Mouse (Mus musculus): ENCODE results near the gene Tcf7l1. TPM values are rescaled to one million over a fixed set of nuclear protein-coding genes. Genes with fewer than 3 reads are reported as not detected.

Tcf7l1 gene
- polyA plus RNA-seq, 1 experiment from 2014 or later, result 38.2 TPM

DNA sequence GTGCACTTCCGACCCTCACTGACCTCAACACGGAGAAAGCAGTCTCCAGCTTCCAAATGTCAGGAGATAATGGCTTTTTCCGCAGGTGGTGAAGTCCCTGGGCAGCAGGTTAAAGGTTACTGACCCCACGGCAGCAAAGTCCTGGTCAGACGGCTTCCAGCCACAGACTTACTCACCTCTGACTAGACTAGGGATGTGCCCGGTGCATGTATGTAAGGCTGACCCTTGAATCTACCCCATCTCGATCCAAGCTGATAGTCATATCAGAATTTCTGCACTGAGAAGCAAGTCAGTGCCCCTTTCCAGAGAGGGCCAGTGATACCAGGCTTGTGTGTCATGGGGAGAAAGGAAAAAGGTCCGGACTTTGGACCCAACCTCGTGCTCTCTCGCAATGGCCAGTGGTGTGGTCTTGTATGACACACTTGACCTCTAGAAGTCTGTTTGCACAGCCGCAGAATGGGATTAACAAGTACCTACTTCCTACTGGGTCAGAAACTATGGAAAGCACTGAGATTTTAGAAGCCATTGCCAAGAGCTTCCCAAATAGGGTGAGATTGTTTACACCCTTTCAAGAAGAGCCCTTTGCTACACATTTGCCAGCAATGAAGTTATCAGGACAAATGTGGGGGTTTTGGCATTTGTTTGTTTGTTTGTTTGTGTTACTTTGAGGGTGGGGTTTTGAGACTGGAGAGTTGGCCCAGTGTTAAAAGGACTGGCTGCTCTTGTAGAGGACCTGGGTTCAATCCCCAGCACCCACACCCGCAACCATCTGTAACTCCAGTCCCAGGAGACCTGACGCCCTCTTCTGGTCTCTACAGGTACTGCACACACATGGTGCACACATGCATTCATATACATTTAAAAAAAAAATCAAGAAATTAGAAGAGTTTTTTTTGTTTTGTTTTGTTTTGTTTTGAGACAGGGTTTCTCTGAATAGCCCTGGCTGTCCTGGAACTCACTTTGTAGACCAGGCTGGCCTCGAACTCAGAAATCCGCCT is 10.0 kb downstream of the Tcf7l1 start:
- Histone ChIP-seq H3K27me3 (no peaks in the 10 kb centered on the region), H3K4me2 (no peak overlapping the region), H3K36me3 (peaks cover 66% of the 10 kb centered on the region), H3K9ac (no peak overlapping the region), H3K27ac (no peak overlapping the region), H3K4me3 (replicated peaks) (no peak overlapping the region), H3K9me3 (replicated peaks) (no peaks in the 10 kb centered on the region), H3K4me1 (peaks cover 34% of the 10 kb centered on the region)
- 80% methylated on average over 15 of the region's 15 CpGs for WGBS
- ATAC-seq (replicated peaks; ENCODE audit: low FRiP score), result no peak

DNA sequence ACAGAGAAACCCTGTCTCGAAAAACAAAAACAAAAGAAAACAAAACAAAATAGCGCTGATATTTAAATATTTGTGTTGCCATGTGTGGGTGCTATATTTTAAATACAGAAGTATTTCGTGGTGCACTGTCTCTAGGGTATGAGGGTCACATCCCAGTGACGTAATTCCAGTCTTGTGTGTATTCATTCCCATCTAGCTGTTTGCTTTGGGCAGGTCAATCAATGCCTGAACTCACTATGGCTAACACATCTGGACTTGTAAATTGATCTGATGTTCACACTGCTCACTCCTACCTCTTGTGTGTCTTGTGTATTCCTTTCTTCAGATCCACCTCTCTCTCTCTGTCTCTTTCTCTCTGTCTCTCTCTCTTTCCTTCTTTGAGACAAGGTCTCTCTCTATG is 11.8 kb downstream of the Tcf7l1 start:
- Histone ChIP-seq H3K36me3 (peaks cover 55% of the 10 kb centered on the region), H3K4me3 (replicated peaks) (no peak overlapping the region), H3K4me1 (peaks cover 29% of the 10 kb centered on the region), H3K4me2 (no peak overlapping the region), H3K9me3 (replicated peaks) (no peaks in the 10 kb centered on the region), H3K27ac (no peak overlapping the region), H3K9ac (no peak overlapping the region), H3K27me3 (no peaks in the 10 kb centered on the region)
- no peak for ATAC-seq (replicated peaks; ENCODE audit: low FRiP score)
- WGBS, result 76% methylated on average over 4 of the region's 4 CpGs

DNA sequence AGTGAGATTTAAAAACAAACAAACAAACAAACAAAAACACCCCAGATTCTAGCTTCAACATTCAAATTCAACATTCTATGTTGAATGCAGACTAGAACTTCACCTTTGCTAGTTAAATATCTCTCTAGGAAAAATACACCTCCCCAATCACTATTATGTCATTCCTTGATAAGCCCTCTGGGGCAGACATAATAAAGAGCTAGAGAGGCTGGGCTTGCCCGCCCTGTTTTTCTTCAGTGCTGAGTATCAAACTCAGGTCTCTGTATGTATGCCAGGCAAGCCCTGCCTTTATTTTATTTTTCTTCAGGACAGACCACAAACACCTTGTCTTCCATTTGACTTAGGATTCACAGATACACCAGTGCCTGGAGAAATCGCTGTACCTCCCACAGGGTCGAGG is 14.8 kb downstream of the Tcf7l1 start:
- no peak overlapping the region for H3K9ac ChIP-seq
- ATAC-seq (replicated peaks; ENCODE audit: low FRiP score), result no peak
- no peak overlapping the region for H3K4me2 ChIP-seq
- H3K27me3 ChIP-seq, result no peaks in the 10 kb centered on the region
- H3K4me1 ChIP-seq, result peaks cover 41% of the 10 kb centered on the region
- H3K27ac ChIP-seq, result no peak overlapping the region; the same call in 1 of the 2 replicates
- H3K9me3 ChIP-seq (replicated peaks), result no peaks in the 10 kb centered on the region
- peaks cover 42% of the 10 kb centered on the region for H3K36me3 ChIP-seq
- H3K4me3 ChIP-seq (replicated peaks), result no peak overlapping the region
- WGBS, result 63% methylated on average over 3 of the region's 3 CpGs

DNA sequence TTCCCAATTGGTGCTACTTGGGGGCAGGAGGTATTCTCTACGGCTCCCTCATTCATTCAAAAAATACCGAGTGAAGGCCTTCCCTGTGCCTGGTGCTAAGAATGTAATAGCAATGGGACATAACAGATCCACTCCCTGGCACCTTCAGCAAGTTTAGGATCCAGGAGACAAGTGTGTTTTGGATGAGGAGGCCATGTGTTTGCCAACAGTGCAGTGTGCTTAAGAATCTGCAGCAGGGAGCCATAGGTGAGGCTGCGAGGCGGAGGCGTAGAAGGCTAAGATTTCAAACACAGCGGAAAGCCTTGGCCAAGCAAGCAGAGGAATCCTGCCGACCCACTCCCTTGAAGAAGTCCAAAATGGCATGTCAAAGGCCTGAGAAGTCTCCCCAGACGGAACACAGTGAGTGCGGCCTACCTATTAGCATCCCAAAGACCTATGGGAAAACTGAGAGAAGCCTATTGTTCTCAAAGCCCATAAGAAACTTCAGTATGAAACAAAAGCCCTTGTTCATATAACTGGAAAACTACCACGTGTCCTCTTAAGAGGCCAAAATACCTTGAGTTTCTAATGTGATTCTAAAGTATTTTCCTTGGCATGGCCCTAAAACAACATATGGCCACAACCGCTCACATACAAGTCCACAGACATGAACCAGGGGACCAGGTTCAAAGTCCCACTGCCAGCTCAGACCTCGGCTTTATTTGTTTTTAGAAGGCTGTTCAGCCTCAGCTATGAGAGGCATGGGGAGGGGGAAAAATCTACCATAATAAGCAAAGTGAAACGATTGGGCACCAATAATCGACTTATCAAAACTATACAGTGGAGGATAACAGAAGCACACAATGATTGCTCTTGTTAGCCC is 18.9 kb downstream of the Tcf7l1 start:
- no peaks in the 10 kb centered on the region for H3K9me3 ChIP-seq (replicated peaks)
- H3K36me3 ChIP-seq, result peaks cover 24% of the 10 kb centered on the region
- H3K4me2 ChIP-seq, result no peak overlapping the region
- H3K4me3 ChIP-seq (replicated peaks), result no peak overlapping the region
- peaks cover 48% of the 10 kb centered on the region for H3K4me1 ChIP-seq
- 83% methylated on average over 14 of the region's 14 CpGs for WGBS
- peak overlapping the region; percentile 80 for H3K27ac ChIP-seq
- H3K27me3 ChIP-seq, result no peaks in the 10 kb centered on the region
- no peak overlapping the region for H3K9ac ChIP-seq
- ATAC-seq (replicated peaks; ENCODE audit: low FRiP score), result no peak

DNA sequence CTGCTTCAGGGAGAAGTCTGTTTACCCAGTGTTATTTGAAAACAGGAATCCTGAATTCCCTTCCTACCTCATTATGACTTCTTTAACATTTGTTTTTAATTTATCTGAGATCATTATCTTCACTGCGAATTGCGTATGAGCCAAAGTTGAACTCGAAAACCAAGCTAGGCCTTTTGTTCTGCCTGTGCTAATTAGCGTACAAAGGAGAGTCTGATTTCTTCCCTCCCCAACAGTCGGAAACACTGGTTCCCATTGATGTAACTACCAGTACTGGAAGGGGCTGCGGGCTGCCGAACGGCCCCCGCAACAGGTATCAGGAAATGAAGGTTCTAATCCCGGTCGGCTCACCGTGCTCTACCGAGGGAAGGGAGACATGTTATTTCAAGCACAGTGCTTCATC is 19.7 kb downstream of the Tcf7l1 start:
- no peak for ATAC-seq (replicated peaks; ENCODE audit: low FRiP score)
- Histone ChIP-seq H3K4me1 (peaks cover 42% of the 10 kb centered on the region), H3K4me2 (no peak overlapping the region), H3K36me3 (peaks cover 29% of the 10 kb centered on the region), H3K9me3 (replicated peaks) (no peaks in the 10 kb centered on the region), H3K27me3 (no peaks in the 10 kb centered on the region), H3K4me3 (replicated peaks) (no peak overlapping the region), H3K9ac (no peak overlapping the region), H3K27ac (peak overlapping the region; percentile 80)
- WGBS, result 66% methylated on average over 13 of the region's 13 CpGs

DNA sequence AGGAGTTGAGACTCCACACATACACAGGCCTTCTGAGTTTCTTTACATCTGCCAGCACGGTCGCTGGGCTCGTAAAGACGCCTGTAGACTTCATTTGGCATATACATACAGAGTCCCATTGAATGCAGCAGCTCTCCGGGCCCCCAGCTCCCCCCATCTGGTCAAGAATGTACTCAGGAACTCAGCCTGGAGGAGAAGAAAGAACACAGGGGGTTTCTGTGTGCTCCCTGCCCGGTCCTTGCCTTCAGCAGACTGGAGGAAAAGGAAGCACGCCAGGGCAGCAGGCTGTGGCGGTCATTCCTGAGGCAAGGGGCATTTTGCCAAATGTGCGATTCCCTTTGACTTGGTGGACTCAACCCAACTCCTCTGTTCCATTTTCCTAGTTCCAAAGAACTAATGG is 20.2 kb downstream of the Tcf7l1 start:
- Histone ChIP-seq H3K36me3 (peaks cover 29% of the 10 kb centered on the region), H3K4me1 (peaks cover 42% of the 10 kb centered on the region), H3K4me2 (no peak overlapping the region), H3K4me3 (replicated peaks) (no peak overlapping the region), H3K9ac (no peak overlapping the region), H3K27ac (peak overlapping the region; percentile 80), H3K9me3 (replicated peaks) (no peaks in the 10 kb centered on the region), H3K27me3 (no peaks in the 10 kb centered on the region)
- ATAC-seq (replicated peaks; ENCODE audit: low FRiP score), result 0 out of 2 replicates have a peak, but pooled peaks have one; percentile 15
- WGBS, result 71% methylated on average over 9 of the region's 9 CpGs

DNA sequence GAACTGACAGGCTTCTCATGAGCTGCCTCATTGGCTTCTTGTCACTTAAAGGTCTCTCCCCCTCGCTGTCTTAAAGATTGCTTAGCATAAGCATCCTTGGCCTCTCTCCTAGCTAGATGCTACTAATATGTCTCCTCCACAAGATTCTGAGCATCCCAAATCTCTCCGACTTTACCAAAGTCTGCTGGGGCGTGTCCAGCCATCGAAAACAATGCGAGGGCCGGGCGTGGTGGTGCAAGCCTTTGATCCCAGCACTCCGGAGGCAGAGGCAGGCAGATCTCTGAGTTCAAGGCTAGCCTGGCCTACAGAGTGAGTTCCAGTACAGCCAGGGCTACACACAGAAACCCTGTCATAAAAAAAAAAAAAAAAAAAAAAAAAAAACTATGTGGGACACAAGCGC is 21.0 kb downstream of the Tcf7l1 start:
- Histone ChIP-seq H3K4me3 (replicated peaks) (no peak overlapping the region), H3K27me3 (no peaks in the 10 kb centered on the region), H3K9me3 (replicated peaks) (no peaks in the 10 kb centered on the region), H3K36me3 (peaks cover 29% of the 10 kb centered on the region), H3K27ac (peak overlapping the region; percentile 80), H3K4me2 (no peak overlapping the region), H3K4me1 (peaks cover 47% of the 10 kb centered on the region), H3K9ac (no peak overlapping the region)
- 93% methylated on average over 9 of the region's 9 CpGs for WGBS
- no peak for ATAC-seq (replicated peaks; ENCODE audit: low FRiP score)

DNA sequence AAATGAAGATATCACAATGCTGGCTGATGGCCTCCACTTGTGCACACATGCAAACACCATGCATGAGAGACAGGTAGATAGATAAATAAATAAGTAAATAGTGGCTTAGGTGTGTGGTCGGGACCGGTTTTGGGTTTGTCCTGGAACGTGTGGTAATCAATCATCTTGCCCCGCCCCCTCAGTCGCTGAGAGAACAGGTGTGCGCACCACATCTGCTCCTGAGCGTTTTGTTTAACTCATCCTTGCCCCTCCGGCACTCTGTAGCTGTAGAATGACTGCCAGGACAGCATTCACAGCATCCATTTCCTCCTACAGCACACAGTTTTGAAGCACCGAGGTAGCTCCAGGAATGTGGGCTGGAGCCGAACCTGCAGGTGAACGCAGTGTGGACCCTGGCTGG is 25.4 kb downstream of the Tcf7l1 start:
- H3K4me1 ChIP-seq, result peaks cover 55% of the 10 kb centered on the region
- H3K36me3 ChIP-seq, result peaks cover 13% of the 10 kb centered on the region
- H3K9me3 ChIP-seq (replicated peaks), result no peaks in the 10 kb centered on the region
- no peak for ATAC-seq (replicated peaks; ENCODE audit: low FRiP score)
- no peak overlapping the region for H3K4me3 ChIP-seq (replicated peaks)
- no peak overlapping the region for H3K27ac ChIP-seq
- 49% methylated on average over 11 of the region's 11 CpGs for WGBS
- H3K27me3 ChIP-seq, result no peaks in the 10 kb centered on the region
- H3K4me2 ChIP-seq, result no peak overlapping the region
- no peak overlapping the region for H3K9ac ChIP-seq

DNA sequence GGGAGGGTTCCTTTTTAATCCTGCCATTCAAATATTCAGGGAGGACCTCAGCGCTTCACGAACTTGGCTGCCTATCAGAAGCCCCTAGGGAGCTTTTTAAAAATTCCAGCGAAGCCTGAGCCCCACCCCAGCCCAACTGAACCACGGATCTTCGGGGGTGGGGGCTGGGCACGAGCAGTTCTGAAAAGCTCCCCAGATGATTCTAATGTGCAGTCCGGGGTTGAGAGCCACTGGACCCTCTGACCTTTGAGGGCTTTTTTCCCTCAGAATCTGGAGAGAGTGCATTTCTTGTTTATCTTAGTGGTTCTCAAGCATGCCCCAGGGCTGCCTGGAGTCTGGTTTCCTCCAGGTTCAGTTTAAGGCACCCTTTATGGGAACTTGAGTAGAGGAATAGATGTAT is 27.4 kb downstream of the Tcf7l1 start:
- Histone ChIP-seq H3K4me3 (replicated peaks) (no peak overlapping the region), H3K27ac (peak overlapping the region; percentile 41), H3K9me3 (replicated peaks) (no peaks in the 10 kb centered on the region), H3K4me2 (0 out of 2 replicates have a peak overlapping the region, but pooled peaks have one; percentile 3), H3K27me3 (no peaks in the 10 kb centered on the region), H3K4me1 (peaks cover 52% of the 10 kb centered on the region), H3K9ac (no peak overlapping the region), H3K36me3 (peaks cover 10% of the 10 kb centered on the region)
- 0 out of 2 replicates have a peak, but pooled peaks have one; percentile 44 for ATAC-seq (replicated peaks; ENCODE audit: low FRiP score)
- 8% methylated on average over 7 of the region's 7 CpGs for WGBS

DNA sequence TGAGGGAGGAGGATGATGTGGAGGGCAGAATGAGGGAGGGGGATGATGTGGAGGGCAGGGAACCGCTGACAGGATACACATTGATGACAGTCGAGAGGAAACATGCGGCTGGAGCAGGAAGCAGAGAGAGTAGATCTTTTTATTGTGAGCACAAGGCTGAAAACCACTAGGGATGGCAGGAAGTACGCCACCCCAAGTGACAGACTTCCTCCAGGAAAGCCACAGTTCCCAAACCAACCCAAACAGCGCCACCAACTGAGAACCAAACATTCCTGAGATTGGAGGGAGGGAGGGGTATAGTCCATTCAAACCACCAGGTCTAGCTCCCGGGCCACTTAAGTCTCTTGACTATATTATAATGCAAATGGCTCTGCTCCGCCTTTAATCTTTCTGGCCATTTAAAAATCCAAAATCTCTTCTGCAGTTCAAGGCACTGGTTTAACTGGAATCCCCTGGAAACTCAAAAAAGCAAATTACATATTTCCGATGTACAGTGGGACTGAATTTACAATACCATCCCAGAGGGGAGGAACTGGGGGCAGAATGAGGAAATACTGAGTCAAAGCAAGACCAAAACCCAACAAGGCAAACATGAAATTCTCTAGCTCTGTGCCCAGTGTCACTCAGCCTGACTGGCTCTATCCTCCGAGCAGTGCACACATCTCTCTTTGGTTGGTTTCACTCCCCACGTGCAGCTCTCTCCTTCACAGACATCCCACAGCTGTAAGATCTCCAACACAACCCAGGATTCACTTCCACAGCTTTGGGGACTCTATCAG is 30.6 kb downstream of the Tcf7l1 start:
- no peak overlapping the region for H3K4me2 ChIP-seq
- H3K4me1 ChIP-seq, result peaks cover 66% of the 10 kb centered on the region
- no peak for ATAC-seq (replicated peaks; ENCODE audit: low FRiP score)
- no peak overlapping the region for H3K4me3 ChIP-seq (replicated peaks)
- no peaks in the 10 kb centered on the region for H3K27me3 ChIP-seq
- H3K9me3 ChIP-seq (replicated peaks), result no peaks in the 10 kb centered on the region
- no peak overlapping the region for H3K9ac ChIP-seq
- 53% methylated on average over 10 of the region's 10 CpGs for WGBS
- no peaks in the 10 kb centered on the region for H3K36me3 ChIP-seq
- H3K27ac ChIP-seq, result no peak overlapping the region

DNA sequence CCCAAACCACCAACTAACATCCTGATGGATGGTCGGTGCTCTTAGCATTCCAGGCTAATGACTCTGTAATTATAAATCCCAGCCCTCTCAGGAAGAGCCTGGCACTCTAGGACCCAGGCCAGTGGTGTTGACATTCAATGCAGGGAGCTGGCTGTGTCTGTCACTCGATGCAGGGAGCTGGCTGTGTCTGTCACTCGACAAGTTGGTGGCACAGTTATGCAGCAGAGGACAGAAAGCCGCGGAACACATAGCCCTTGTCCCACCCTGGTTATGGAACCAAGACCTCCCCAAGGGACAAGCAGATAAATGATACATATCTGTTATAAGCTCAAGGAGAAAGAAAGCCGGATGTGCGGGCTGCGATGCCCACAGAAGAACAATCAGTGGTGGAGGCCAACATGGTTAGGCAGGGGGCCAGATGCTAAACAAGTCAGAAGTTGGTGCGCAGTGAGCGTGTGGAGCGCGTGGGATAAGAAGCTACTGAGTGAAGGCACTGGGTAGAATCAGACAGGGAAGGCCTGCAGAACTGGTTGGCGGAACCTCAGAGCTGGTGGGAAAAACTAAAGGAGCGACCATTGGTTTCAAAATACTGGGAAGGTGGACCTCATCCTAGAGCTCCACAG is 33.7 kb downstream of the Tcf7l1 start:
- H3K9ac ChIP-seq, result no peak overlapping the region
- ATAC-seq (replicated peaks; ENCODE audit: low FRiP score), result no peak
- 67% methylated on average over 14 of the region's 14 CpGs for WGBS

More for the DNA sequence above, 33.7 kb downstream of the Tcf7l1 start:
- Histone ChIP-seq H3K4me3 (replicated peaks) (no peak overlapping the region), H3K36me3 (no peaks in the 10 kb centered on the region; the same call in 1 of the 2 replicates), H3K27me3 (no peaks in the 10 kb centered on the region), H3K4me1 (peaks cover 69% of the 10 kb centered on the region), H3K27ac (peak overlapping the region; percentile 18; the same call in 1 of the 2 replicates), H3K4me2 (no peak overlapping the region), H3K9me3 (replicated peaks) (no peaks in the 10 kb centered on the region)

Data from kidney, embryonic 15.5 days (tissue).